Mouse (Mus musculus) ZHBTc4 (cell line): ENCODE measurements around the gene Slc7a11.

Experiments
- DNase-seq: peaks from one replicate; pipeline ENCODE4 v3.0.0-alpha.2; 2011; ENCODE audit warnings: low read depth, low spot score

Slc7a11 gene

GRCm38 (mm10) chr3:50307339-50308327 lies 135.8 kb downstream of the Slc7a11 start:
- DNase-seq, result no peak

GRCm38 (mm10) chr3:50306334-50306733 lies 137.1 kb downstream of the Slc7a11 start:
- DNase-seq, result no peak

GRCm38 (mm10) chr3:50304137-50304536 lies 139.3 kb downstream of the Slc7a11 start:
- peak; percentile 30 for DNase-seq

- DNase-seq, result no peak
Observed at GRCm38 (mm10) chr3:50302648-50303047, 140.8 kb downstream of the Slc7a11 start.

GRCm38 (mm10) chr3:50300952-50301303 lies 142.5 kb downstream of the Slc7a11 start:
- DNase-seq, result peak; percentile 58

- no peak for DNase-seq
Observed at GRCm38 (mm10) chr3:50300002-50300951, 143.1 kb downstream of the Slc7a11 start.

- no peak for DNase-seq
Observed at GRCm38 (mm10) chr3:50298366-50298991, 144.9 kb downstream of the Slc7a11 start.

GRCm38 (mm10) chr3:50296956-50297355 lies 146.5 kb downstream of the Slc7a11 start:
- DNase-seq, result no peak

GRCm38 (mm10) chr3:50275023-50275422 lies 168.4 kb downstream of the Slc7a11 start:
- no peak for DNase-seq

GRCm38 (mm10) chr3:50272222-50272621 lies 171.2 kb downstream of the Slc7a11 start:
- DNase-seq, result no peak

- DNase-seq, result no peak
Observed at GRCm38 (mm10) chr3:50269680-50270079, 173.7 kb downstream of the Slc7a11 start.

GRCm38 (mm10) chr3:50262547-50263087 lies 180.8 kb downstream of the Slc7a11 start:
- no peak for DNase-seq

- no peak for DNase-seq
Observed at GRCm38 (mm10) chr3:50262066-50262465, 181.3 kb downstream of the Slc7a11 start.

GRCm38 (mm10) chr3:50260667-50261066 lies 182.7 kb downstream of the Slc7a11 start:
- no peak for DNase-seq

- DNase-seq, result no peak
Observed at GRCm38 (mm10) chr3:50258852-50259251, 184.6 kb downstream of the Slc7a11 start.

- DNase-seq, result no peak
Observed at GRCm38 (mm10) chr3:50249598-50250300, 193.7 kb downstream of the Slc7a11 start.

- DNase-seq, result no peak
Observed at GRCm38 (mm10) chr3:50235990-50236389, 207.4 kb downstream of the Slc7a11 start.

- DNase-seq, result no peak
Observed at GRCm38 (mm10) chr3:50233144-50233543, 210.3 kb downstream of the Slc7a11 start.

- no peak for DNase-seq
Observed at GRCm38 (mm10) chr3:50224390-50225114, 218.9 kb downstream of the Slc7a11 start.

GRCm38 (mm10) chr3:50220454-50220853 lies 223.0 kb downstream of the Slc7a11 start:
- DNase-seq, result no peak
